Mouse (Mus musculus): ENCODE data around the gene Tom1l2. TPM values are rescaled to one million over a fixed set of nuclear protein-coding genes. Genes with fewer than 3 reads are reported as not detected.

Gene Tom1l2
- polyA plus RNA-seq, 1 experiment from 2014 or later, result 28.7 TPM

DNA sequence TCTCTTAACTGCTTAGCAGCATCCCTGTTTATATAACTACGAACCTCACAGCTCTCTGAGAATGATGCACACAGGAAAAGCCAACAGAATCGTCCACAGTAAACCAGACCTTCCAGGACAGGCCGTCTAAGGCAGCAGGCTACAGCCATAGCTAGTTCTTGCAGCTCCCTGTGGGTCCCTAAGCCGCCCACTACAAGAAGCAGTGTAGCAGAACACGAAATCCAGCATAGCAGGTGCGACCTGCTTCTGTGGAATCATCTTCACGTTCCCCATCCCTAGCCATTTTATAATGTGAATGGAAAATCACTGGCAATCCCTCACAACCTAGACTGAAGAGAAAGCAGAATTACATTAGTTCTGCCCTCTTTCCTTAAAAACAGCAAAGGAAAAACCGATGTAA is 35.8 kb downstream of the Tom1l2 start:
- Histone ChIP-seq H3K4me3 (no peak overlapping the region), H3K9ac (no peak overlapping the region), H3K4me2 (replicated peaks) (no peak overlapping the region), H3K27me3 (no peaks in the 10 kb centered on the region), H3K9me3 (no peaks in the 10 kb centered on the region), H3K4me1 (peaks cover 19% of the 10 kb centered on the region), H3K27ac (no peak overlapping the region), H3K36me3 (no peaks in the 10 kb centered on the region)
- 79% methylated on average over 8 of the region's 8 CpGs for WGBS
- ATAC-seq (ENCODE audit: insufficient number of reproducible peaks, insufficient read depth, low FRiP score, low TSS enrichment), result no peak

DNA sequence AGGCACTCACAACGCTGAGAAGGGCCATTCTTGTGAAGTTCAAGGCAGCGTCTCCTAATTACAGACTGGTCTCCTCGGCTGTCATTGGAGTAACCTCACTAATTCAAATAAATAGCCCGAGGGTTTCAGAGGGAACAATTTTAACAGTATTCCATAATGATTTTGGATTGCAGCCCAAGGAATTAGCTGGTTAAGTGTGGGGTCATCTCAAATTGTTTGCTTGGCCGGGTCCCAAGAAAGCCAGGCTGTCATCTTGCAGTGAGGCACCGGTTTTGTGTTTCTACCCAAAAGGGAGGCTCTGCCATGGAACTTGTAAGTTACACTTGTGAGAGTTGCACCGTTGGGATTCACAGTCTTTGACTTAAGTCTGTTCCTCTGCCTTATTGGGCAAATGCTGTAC is 36.5 kb downstream of the Tom1l2 start:
- no peak for ATAC-seq (ENCODE audit: insufficient number of reproducible peaks, insufficient read depth, low FRiP score, low TSS enrichment)
- Histone ChIP-seq H3K4me1 (peaks cover 25% of the 10 kb centered on the region), H3K4me2 (replicated peaks) (no peak overlapping the region), H3K9me3 (no peaks in the 10 kb centered on the region), H3K4me3 (no peak overlapping the region), H3K9ac (no peak overlapping the region), H3K36me3 (no peaks in the 10 kb centered on the region), H3K27ac (no peak overlapping the region), H3K27me3 (no peaks in the 10 kb centered on the region)
- 36% methylated on average over 7 of the region's 7 CpGs for WGBS

DNA sequence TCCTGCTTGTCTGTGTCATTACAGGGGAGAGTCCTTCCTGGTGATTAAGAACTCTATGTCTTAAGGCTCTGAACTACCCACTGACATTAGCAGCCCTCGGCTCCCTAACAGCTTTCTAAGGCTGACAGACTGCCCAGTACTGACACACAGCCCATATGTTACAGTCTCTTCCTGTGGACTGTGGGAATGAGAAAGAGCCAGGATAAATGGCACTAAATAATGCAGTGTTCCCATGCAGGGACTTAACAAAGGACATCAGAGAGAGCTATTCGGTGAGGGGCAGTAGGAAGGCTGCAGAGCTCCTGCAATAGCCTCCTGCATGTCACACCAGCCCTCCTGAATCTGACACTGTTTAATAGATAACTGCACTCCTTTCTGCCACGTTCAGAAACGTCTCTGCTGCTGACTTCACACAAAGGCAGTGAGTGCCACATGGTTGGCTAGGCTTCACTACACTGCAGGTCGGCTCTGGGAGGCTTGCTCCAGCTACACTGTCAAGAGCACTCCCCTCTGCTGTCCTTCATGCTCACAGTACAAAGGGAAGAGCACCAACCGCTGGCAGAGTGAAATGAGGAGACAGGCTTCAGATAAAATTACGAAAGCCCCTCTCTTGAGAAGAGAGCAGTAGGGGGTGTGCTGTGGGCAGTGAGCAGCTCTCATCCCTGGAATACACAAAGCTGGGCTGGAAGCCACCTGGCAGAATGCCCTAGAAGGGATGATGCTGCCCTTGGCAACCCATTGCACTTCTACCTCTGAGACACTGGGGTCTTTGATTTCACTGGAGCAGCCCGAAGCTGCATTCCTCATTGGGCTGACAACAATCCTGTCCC is 41.5 kb downstream of the Tom1l2 start:
- H3K4me3 ChIP-seq, result no peak overlapping the region
- peak overlapping the region; percentile 5; the same call in 1 of the 2 replicates for H3K9ac ChIP-seq
- 12% methylated on average over 8 of the region's 8 CpGs for WGBS
- H3K4me1 ChIP-seq, result peaks cover 42% of the 10 kb centered on the region
- 0 out of 2 replicates have a peak overlapping the region, but pooled peaks have one; percentile 16 for H3K4me2 ChIP-seq (replicated peaks)
- H3K36me3 ChIP-seq, result no peaks in the 10 kb centered on the region
- 0 out of 2 replicates have a peak, but pooled peaks have one; percentile 68 for ATAC-seq (ENCODE audit: insufficient number of reproducible peaks, insufficient read depth, low FRiP score, low TSS enrichment)
- H3K27ac ChIP-seq, result peak overlapping the region; percentile 79
- no peaks in the 10 kb centered on the region for H3K27me3 ChIP-seq
- no peaks in the 10 kb centered on the region for H3K9me3 ChIP-seq

DNA sequence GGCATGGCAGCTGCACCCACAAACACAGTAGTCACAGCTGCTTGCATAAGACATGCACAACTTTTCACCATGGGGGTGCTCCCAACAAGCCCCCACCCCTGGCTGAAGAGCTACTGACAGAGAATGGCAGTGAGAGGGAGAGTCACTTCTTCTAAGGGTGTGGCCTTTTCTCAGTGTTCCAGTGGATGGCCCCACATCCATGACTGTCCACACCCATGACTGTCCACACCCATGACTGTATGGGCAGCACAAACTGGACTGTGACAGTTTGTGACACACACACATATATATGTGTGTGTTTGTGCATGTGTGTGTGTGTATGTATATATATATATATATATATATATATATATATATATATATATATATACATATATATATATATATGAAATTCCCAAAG is 42.8 kb downstream of the Tom1l2 start:
- no peak overlapping the region for H3K27ac ChIP-seq
- no peaks in the 10 kb centered on the region for H3K9me3 ChIP-seq
- H3K4me1 ChIP-seq, result peaks cover 38% of the 10 kb centered on the region
- H3K4me3 ChIP-seq, result no peak overlapping the region
- H3K9ac ChIP-seq, result no peak overlapping the region
- ATAC-seq (ENCODE audit: insufficient number of reproducible peaks, insufficient read depth, low FRiP score, low TSS enrichment), result no peak
- no peak overlapping the region for H3K4me2 ChIP-seq (replicated peaks)
- no peaks in the 10 kb centered on the region for H3K27me3 ChIP-seq
- no peaks in the 10 kb centered on the region for H3K36me3 ChIP-seq

- H3K9ac ChIP-seq, result no peak overlapping the region
- peak overlapping the region; percentile 83 for H3K27ac ChIP-seq
- H3K9me3 ChIP-seq, result no peaks in the 10 kb centered on the region
- H3K4me1 ChIP-seq, result peaks cover 38% of the 10 kb centered on the region
- no peak for ATAC-seq (ENCODE audit: insufficient number of reproducible peaks, insufficient read depth, low FRiP score, low TSS enrichment)
- H3K27me3 ChIP-seq, result no peaks in the 10 kb centered on the region
- no peak overlapping the region for H3K4me2 ChIP-seq (replicated peaks)
- H3K36me3 ChIP-seq, result no peaks in the 10 kb centered on the region
- H3K4me3 ChIP-seq, result no peak overlapping the region
- 61% methylated on average over 12 of the region's 12 CpGs for WGBS
Observed at GRCm38 (mm10) chr11:60308506-60309116, 44.1 kb downstream of the Tom1l2 start.

- 82% methylated on average over 2 of the region's 2 CpGs for WGBS
- H3K27ac ChIP-seq, result peak overlapping the region; percentile 83
- ATAC-seq (ENCODE audit: insufficient number of reproducible peaks, insufficient read depth, low FRiP score, low TSS enrichment), result no peak
Observed at GRCm38 (mm10) chr11:60308061-60308460, 44.6 kb downstream of the Tom1l2 start.

GRCm38 (mm10) chr11:60307375-60307825 is 45.3 kb downstream of the Tom1l2 start:
- H3K4me2 ChIP-seq (replicated peaks), result no peak overlapping the region
- no peaks in the 10 kb centered on the region for H3K27me3 ChIP-seq
- peaks cover 36% of the 10 kb centered on the region for H3K4me1 ChIP-seq
- no peak overlapping the region for H3K9ac ChIP-seq
- 0 out of 2 replicates have a peak overlapping the region, but pooled peaks have one; percentile 23 for H3K27ac ChIP-seq
- H3K9me3 ChIP-seq, result no peaks in the 10 kb centered on the region
- H3K4me3 ChIP-seq, result no peak overlapping the region
- ATAC-seq (ENCODE audit: insufficient number of reproducible peaks, insufficient read depth, low FRiP score, low TSS enrichment), result no peak
- 69% methylated on average over 2 of the region's 2 CpGs for whole genome bisulfite sequencing
- H3K36me3 ChIP-seq, result no peaks in the 10 kb centered on the region

More at GRCm38 (mm10) chr11:60308061-60308460, 44.6 kb downstream of the Tom1l2 start:
- no peak overlapping the region for H3K9ac ChIP-seq
- H3K4me3 ChIP-seq, result no peak overlapping the region
- H3K4me2 ChIP-seq (replicated peaks), result no peak overlapping the region
- no peaks in the 10 kb centered on the region for H3K36me3 ChIP-seq
- H3K9me3 ChIP-seq, result no peaks in the 10 kb centered on the region
- peaks cover 38% of the 10 kb centered on the region for H3K4me1 ChIP-seq
- H3K27me3 ChIP-seq, result no peaks in the 10 kb centered on the region

DNA sequence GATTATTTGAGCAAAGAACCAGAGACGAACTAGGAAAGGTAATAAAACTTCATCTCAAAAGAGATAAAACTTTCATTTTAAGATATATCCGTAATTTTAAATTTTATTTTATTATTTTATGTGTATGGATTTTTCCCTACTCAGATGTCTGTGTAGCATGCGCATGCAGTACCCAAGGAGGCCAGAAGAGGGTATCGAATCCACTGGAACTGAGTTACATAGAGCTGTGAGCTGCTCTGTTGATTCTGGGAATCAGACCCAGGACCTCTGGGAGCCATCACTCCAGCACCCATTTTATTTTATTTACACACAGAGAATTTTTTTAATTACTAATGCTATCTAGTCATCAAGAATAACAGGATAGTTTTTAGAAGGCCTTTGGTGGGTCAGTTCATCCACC is 45.9 kb downstream of the Tom1l2 start:
- peaks cover 36% of the 10 kb centered on the region for H3K4me1 ChIP-seq

DNA sequence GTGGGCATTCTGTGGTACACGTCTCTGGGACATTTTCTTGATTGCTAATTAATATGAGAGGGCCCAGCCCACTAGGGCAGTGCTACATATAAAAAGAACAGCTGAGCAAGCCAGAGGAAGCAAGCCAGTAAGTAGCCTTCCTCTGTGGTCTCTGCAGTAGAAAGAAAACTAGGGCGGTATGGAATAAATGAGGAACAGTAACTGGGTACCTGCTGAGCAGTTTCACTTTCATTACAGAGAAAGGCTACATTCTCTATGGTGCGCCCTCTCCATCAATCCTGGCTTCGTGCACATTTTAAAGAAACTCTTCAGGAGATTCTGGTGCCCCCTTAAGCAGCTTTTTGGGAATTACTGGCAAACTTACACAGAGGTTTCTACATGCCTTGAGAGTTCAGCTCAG is 47.1 kb downstream of the Tom1l2 start:
- H3K4me3 ChIP-seq, result no peak overlapping the region
- peaks cover 26% of the 10 kb centered on the region for H3K4me1 ChIP-seq
- no peaks in the 10 kb centered on the region for H3K9me3 ChIP-seq
- no peaks in the 10 kb centered on the region for H3K36me3 ChIP-seq
- H3K4me2 ChIP-seq (replicated peaks), result no peak overlapping the region
- WGBS, result 62% methylated on average over 4 of the region's 4 CpGs
- H3K27me3 ChIP-seq, result no peaks in the 10 kb centered on the region
- H3K9ac ChIP-seq, result no peak overlapping the region
- ATAC-seq (ENCODE audit: insufficient number of reproducible peaks, insufficient read depth, low FRiP score, low TSS enrichment), result no peak
- H3K27ac ChIP-seq, result no peak overlapping the region

More for the DNA sequence above, 45.9 kb downstream of the Tom1l2 start:
- H3K27ac ChIP-seq, result no peak overlapping the region
- H3K4me3 ChIP-seq, result no peak overlapping the region
- no peaks in the 10 kb centered on the region for H3K27me3 ChIP-seq
- WGBS, result 62% methylated on average over 4 of the region's 4 CpGs
- no peaks in the 10 kb centered on the region for H3K9me3 ChIP-seq
- H3K4me2 ChIP-seq (replicated peaks), result no peak overlapping the region
- H3K36me3 ChIP-seq, result no peaks in the 10 kb centered on the region
- H3K9ac ChIP-seq, result no peak overlapping the region
- ATAC-seq (ENCODE audit: insufficient number of reproducible peaks, insufficient read depth, low FRiP score, low TSS enrichment), result no peak

- ATAC-seq (ENCODE audit: insufficient number of reproducible peaks, insufficient read depth, low FRiP score, low TSS enrichment), result no peak
- WGBS, result 74% methylated on average over 2 of the region's 2 CpGs
- peaks cover 20% of the 10 kb centered on the region for H3K4me1 ChIP-seq
Observed at GRCm38 (mm10) chr11:60303497-60303896, 49.2 kb downstream of the Tom1l2 start.

DNA sequence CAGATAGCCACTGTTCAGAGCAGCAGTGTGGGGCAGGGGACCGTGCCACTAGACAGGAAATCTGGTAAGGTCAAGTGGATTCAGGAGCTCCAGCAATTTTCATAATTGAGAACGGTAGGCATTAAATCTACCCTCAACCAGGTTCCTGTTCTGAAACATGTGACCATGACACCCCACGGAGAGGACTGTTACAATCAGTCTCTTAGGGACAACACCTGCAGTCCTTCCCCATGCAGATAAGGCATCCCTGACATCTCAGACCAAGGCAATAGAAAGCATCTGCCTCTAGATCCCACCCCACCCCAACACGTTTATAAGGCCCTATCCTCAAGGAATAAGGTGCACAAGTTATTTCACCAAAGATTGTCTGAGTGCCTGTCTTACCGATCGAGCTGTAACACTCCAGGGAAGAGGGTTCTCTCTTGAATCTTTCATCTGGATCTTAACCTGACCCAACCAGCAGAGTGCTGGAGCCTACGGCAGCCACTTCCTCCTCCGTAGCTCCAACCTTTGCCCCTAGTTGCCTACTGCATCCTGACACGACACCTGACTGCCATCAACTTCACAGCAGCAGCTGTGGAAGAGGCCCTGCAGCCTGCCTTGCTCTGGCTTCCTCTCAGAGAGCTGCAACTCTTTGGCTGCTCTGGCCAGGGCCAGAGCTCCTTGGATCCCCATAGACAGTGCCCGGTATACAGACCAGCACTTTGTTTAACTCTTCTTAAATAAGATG is 50.2 kb downstream of the Tom1l2 start:
- WGBS, result 65% methylated on average over 10 of the region's 10 CpGs
- H3K9me3 ChIP-seq, result no peaks in the 10 kb centered on the region
- no peak overlapping the region for H3K4me2 ChIP-seq (replicated peaks)
- no peaks in the 10 kb centered on the region for H3K36me3 ChIP-seq
- H3K4me1 ChIP-seq, result peaks cover 10% of the 10 kb centered on the region
- no peak overlapping the region for H3K4me3 ChIP-seq
- H3K9ac ChIP-seq, result no peak overlapping the region
- no peaks in the 10 kb centered on the region for H3K27me3 ChIP-seq
- no peak for ATAC-seq (ENCODE audit: insufficient number of reproducible peaks, insufficient read depth, low FRiP score, low TSS enrichment)
- H3K27ac ChIP-seq, result peak overlapping the region; percentile 76; the same call in 1 of the 2 replicates

More at GRCm38 (mm10) chr11:60303497-60303896, 49.2 kb downstream of the Tom1l2 start:
- Histone ChIP-seq H3K9me3 (no peaks in the 10 kb centered on the region), H3K4me2 (replicated peaks) (no peak overlapping the region), H3K27ac (no peak overlapping the region), H3K36me3 (no peaks in the 10 kb centered on the region), H3K9ac (no peak overlapping the region), H3K27me3 (no peaks in the 10 kb centered on the region), H3K4me3 (no peak overlapping the region)

Data from embryonic facial prominence, embryonic 12.5 days (tissue).